Mouse (Mus musculus) gastrocnemius, postnatal 14 days (tissue): ENCODE measurements around the gene Nt5c2. TPM values are rescaled to one million over a fixed set of nuclear protein-coding genes. Genes with fewer than 3 reads are reported as not detected.
A peak's percentile ranks its signal among the peaks of the same experiment; 100 is the strongest.

Experiments
- DNase-seq: peaks from one replicate; pipeline ENCODE4 v3.0.0; 2021; ENCODE audit warnings: mixed read lengths
- intact Hi-C: fragments of 180-260 bp; cut with DNase I; formaldehyde crosslinking; loops from one replicate; pipeline ENCODE4 v1.15.1; 2025; ENCODE audit warnings: low total_unique reads
- long read RNA-seq, 2 experiments: library from polyadenylated mRNA; stranded (forward); transcript quantifications; one replicate each; pipeline ENCODE4 v2.0.0; 2021
- total RNA-seq, 2 experiments: library from RNA; stranded (reverse); gene quantifications; 2 replicates each; pipeline ENCODE4 v1.2.3; 2021

Nt5c2 gene
- 10 to 100 TPM; 17.5 to 23.0 TPM for total RNA-seq
- long read RNA-seq, experiment 1, transcript Nt5c2-202 (18 exons, 3,728 nt) = major isoform, 5 of 6 reads
- long read RNA-seq, experiment 1, partial matches to known transcripts = 0 of 6 reads
- long read RNA-seq, experiment 1, other reads (novel, unspliced or antisense) = 0 of 6 reads
- long read RNA-seq, experiment 2, transcript Nt5c2-202 (18 exons, 3,728 nt) = major isoform, 8 of 12 reads
- long read RNA-seq, experiment 2, partial matches to known transcripts = 0 of 12 reads
- long read RNA-seq, experiment 2, other reads (novel, unspliced or antisense) = 3 of 12 reads

GRCm38 (mm10) chr19:47014447-47015381 is at the start of gene Nt5c2, which contains the start of gene Ina:
Gene Nt5c2, minus strand, starts transcription at chr19:47015153.
Gene Ina, plus strand, starts transcription at chr19:47014698.
- intact Hi-C loops = no loop called here
- DNase-seq = peak; percentile 19

DNA sequence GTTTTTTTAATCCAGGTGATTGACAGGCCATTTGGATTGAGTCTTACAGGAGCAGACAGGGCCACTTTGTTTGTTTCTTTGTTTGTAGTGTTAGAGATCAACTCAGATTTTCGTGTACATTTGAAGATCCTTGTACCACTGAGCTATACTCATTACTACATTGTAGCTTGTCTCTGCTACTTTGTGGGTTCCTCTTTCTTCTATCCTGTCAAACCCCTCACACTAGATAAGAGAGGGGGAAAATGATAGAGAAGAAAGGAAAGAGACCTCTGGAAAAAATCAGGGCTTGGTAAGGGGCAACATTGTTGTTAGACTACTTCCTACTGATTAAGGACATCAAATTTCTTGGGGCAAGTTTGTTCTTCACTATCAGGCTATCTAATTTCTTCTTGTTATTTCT is 42.7 kb upstream of the Nt5c2 start:
- intact Hi-C loops = no loop called here
- no peak for DNase-seq

- intact Hi-C loops = no loop called here
- DNase-seq = no peak
These were observed 38.5 kb upstream of the Nt5c2 start for GRCm38 (mm10) chr19:47053471-47053870.

DNA sequence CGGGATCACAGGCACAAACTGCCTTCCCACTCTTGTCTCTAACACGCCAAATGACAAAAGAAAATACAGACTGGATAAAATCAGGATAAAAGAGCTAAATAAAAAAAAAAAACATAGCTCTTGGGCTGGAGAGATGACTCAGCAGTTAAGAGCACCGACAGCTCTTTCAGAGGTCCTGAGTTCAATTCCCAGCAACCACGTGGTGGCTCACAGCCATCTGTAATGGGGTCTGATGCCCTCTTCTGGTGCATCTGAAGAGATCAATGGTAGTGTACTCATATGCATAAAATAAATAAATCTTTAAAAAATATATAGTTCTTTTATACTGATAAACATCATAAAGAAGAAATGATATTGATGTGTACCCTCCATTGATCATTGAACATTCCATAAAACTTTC is 38.0 kb upstream of the Nt5c2 start:
- intact Hi-C loops = no loop called here
- DNase-seq = no peak

- DNase-seq = peak; percentile 71
- intact Hi-C loops = no loop called here
These were observed 35.5 kb upstream of the Nt5c2 start, which contains the start of gene Pcgf6 for GRCm38 (mm10) chr19:47050271-47051032. Gene Pcgf6, minus strand, starts transcription at chr19:47050906.

- intact Hi-C loops = no loop called here
- DNase-seq = no peak
These were observed 34.9 kb upstream of the Nt5c2 start for GRCm38 (mm10) chr19:47049840-47050239.

- no peak for DNase-seq
- intact Hi-C loops = no loop called here
These were observed 34.1 kb upstream of the Nt5c2 start for GRCm38 (mm10) chr19:47049061-47049460.

- intact Hi-C loops = no loop called here
These were observed 32.4 kb upstream of the Nt5c2 start for GRCm38 (mm10) chr19:47047236-47047833.

DNA sequence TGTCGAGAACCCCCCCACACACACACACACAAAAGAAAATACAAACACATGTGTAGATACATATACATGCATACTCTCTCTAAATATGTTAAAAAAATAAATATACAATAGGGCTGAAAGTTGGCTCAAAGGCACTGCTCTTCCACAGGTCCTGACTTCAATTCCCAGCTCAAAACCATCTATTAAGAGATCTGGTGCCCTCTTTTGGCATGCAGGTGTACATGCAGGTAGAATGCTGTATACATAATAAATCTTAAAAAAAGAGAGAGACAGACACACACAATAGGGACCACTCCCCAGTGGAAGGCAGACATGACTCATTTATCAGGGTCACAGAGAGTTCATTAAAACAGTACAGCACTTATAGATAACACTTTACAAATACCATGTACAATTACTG is 31.4 kb upstream of the Nt5c2 start:
- DNase-seq = no peak
- intact Hi-C loops = no loop called here

More at GRCm38 (mm10) chr19:47047236-47047833, 32.4 kb upstream of the Nt5c2 start:
- no peak for DNase-seq

DNA sequence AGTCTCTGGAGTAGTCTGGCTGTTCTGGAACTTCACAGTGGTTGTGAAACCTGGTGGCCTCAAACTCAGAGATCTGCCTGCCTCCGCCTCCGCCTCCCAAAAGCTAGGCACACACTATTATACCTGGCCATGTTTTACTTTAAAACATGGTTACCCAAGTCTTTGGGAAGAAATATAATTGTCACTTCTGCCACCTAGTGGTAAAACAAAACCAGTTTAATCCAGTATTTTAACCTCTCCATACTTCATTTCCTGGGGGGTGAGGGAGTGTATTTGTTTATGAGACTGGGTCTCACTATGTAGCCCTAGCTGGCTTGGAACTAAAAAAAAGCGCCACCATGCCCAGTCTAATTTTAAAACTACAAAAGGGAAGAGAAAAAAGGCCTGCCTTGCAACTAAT is 28.7 kb upstream of the Nt5c2 start:
- intact Hi-C loops = no loop called here
- no peak for DNase-seq

DNA sequence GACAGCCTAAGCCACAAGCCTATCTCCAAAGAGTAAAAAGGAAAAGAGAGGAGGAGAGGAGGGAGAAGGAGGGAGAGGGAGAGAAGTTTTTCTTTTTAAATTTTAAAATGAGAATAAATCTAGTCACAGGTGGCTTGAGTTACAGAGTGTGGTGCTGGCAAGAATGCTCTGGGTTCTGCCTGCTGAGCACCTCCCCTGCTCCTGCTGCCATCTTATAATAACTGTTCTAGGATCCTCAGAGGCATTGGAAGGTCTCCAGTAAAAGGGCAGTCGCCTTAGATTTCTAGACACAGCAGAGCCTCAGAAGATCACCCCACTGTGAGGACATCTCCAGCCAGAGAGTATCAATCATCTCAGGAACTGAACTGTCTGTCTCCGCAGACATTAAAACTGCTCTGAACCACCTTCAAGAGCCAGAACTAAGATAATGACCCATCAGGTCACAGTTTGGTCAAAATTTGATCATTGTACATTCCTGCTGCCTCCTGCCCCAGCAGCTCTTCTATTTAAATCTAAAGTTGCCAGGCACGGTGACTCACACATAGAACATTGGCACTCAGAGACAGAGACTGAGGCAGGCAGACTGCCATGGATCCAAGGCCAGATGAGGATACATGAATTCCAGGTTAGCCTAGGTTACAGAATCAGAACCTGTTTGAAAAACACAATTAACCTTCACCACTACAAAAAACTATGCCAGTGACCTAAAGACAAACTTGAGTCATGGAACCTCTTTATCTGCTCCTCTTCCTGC is 25.9 kb upstream of the Nt5c2 start:
- intact Hi-C loops = no loop called here
- no peak for DNase-seq

DNA sequence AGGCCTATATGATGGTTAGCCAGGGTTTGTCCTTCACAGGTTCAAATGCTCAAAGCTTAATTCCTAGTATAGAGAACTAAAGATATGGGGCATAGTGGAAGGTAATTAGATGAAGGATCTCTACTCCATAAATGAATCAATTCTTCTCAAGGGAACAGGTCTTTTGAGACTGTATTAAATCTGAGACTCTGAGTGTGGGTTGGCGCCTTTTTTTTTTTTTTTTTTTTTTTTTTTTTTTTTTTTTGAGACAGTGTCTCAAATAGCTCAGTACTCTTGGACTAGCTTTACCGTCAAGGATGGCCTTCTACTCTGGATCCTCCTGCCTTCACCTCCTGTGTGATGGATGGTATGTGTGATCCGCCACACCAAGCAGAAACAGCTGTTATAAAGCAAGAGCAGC is 21.6 kb upstream of the Nt5c2 start:
- intact Hi-C loops = no loop called here
- DNase-seq = no peak

GRCm38 (mm10) chr19:47034916-47035315 is 20.0 kb upstream of the Nt5c2 start:
- no peak for DNase-seq
- intact Hi-C loops = no loop called here

GRCm38 (mm10) chr19:47031770-47032169 is 16.8 kb upstream of the Nt5c2 start:
- DNase-seq = no peak
- intact Hi-C loops = no loop called here

DNA sequence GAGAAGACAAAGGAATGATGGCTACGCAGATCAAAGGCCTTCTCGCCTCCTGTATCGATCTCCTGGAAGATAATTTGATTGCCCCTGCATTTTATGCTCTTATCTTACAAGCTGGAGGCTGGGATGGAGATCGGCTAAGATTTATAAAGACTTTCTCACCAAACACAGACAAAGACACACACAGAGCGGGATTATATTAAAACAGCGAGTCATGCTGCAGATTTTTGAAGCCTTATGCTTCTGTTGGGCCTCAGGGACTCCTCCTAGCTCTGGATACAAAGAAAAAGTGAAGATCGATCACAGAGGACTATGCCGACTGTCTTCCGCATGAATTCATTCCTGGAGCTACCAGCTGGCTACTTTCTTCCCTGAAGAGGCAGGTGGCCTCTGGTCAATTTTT is 14.8 kb upstream of the Nt5c2 start:
- no peak for DNase-seq
- intact Hi-C loops = no loop called here

GRCm38 (mm10) chr19:47026513-47026912 is 11.6 kb upstream of the Nt5c2 start:
- DNase-seq = no peak
- intact Hi-C loops = no loop called here

GRCm38 (mm10) chr19:47024954-47025353 is 10.0 kb upstream of the Nt5c2 start:
- intact Hi-C loops = no loop called here
- no peak for DNase-seq

DNA sequence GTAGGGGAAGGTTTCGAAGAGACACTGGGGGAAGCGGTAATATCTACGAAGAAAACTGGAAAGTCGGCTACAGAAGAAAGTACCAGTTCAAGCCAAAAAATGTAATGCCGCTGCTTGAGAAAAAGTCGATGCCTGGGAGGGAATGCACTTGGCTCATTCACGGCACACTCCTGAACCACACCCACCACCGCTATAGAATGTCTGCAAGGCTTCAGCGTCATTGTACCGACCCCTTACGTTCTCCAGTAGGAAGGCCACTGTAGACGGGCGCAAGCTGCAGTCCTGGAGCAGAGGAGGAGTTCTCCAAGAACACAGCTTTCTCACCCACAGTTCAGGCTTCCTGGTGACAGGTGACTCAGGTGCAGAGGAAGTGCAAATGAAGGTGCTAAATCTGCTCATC is 8.6 kb upstream of the Nt5c2 start:
- intact Hi-C loops = no loop called here
- no peak for DNase-seq

GRCm38 (mm10) chr19:47022709-47023108 is 7.8 kb upstream of the Nt5c2 start:
- intact Hi-C loops = no loop called here
- DNase-seq = no peak
